In the genomic region with DNA sequence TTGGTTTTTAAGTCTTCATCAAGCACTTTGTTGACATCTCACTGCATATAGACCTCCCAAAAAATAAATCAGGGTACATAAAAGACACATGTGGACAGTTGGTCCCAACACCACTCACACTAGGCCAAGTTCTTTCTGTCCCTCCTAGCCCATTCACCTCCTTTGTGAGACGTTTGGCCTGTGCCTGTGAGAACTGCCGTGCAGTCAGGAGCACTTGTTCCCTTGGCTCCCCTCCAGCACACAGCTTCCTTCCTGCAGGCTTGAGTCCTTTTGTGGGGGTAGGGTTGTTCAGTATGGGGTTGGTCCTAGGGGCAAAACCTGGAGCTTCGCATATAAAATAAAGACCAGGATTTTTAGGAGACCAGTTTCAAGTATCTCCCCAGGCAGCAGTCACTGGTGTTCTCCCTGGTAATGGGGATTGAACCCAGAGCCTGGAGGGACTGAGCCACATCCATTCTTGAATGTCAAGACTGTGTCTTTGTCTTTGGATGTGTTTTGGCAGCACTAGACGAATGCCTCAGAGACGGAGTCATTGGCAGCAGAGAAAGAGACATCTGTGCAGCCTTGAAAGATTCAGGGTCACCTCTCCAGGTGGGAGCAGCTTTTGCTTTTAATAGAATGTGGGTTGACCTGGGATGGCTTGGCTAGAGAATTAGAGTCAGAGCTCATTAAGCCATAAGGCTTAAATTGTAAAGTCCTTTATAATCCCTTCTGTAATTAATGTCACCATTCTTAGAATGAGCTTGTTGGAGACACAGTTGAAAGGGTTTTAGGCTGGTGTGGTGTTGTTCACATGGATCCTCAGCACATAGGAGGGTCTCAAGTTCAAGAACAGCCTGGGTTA, we compare ENCODE assay signal across 12 mouse cellular contexts. TPM values are rescaled to one million over a fixed set of nuclear protein-coding genes. Genes with fewer than 3 reads are reported as not detected.
DNase-seq lines count a peak whose midpoint lies in the region; ATAC-seq and TF ChIP-seq lines count a peak whose summit lies in the region.
"Had no signal": no experiment of that assay in that cellular context is flagged by ENCODE, and none has a peak within 500 bp of the region (broad histone marks: within the 10 kb centered on the region; RNA-seq: fewer than 3 reads in every experiment).

No protein-coding gene starts in this region.

- WGBS in forebrain, embryonic 13.5 days: 57% methylated on average over 5 of the region's 5 CpGs
- 91% methylated on average over 5 of the region's 5 CpGs for WGBS in forebrain, embryonic 10.5 days

- TF ChIP-seq CTCF in CH12.LX (conservative IDR thresholded peaks at IDR 0.05 in 1 of 2, IDR thresholded peaks at IDR 0.05 in 1 of 2; ENCODE audit: low read depth in 2 of 2, low read length in 2 of 2): no peak

- no peaks in the 10 kb centered on the region; the same call in 1 of the 2 replicates for H3K79me2 ChIP-seq in CH12.LX (replicated peaks; ENCODE audit: control insufficient read depth, extremely low read depth, insufficient read depth, poor library complexity, severe bottlenecking)

- H3K9me3 ChIP-seq in forebrain, embryonic 13.5 days (replicated peaks): no peaks in the 10 kb centered on the region
- no peaks in the 10 kb centered on the region for H3K9me3 ChIP-seq in forebrain, embryonic 10.5 days
- H3K9me3 ChIP-seq in CH12.LX (replicated peaks; ENCODE audit: low read length): no peaks in the 10 kb centered on the region
- H3K9me3 ChIP-seq: midbrain, embryonic 12.5 days had no signal

- peak overlapping the region; percentile 19; the same call in 1 of the 2 replicates for H3K27ac ChIP-seq in forebrain, embryonic 13.5 days
- H3K27ac ChIP-seq in forebrain, embryonic 10.5 days: no peak overlapping the region
- H3K27ac ChIP-seq in CH12.LX (ENCODE audit: insufficient read depth, low read depth): no peak overlapping the region
- H3K27ac ChIP-seq: midbrain, embryonic 12.5 days had no signal

- H3K4me2 ChIP-seq in forebrain, embryonic 13.5 days: no peak overlapping the region
- no peak overlapping the region for H3K4me2 ChIP-seq in CH12.LX (ENCODE audit: insufficient read depth, low read depth, poor library complexity, severe bottlenecking)
- H3K4me2 ChIP-seq: midbrain, embryonic 12.5 days had no signal

- no peaks in the 10 kb centered on the region for H3K27me3 ChIP-seq in forebrain, embryonic 13.5 days
- no peaks in the 10 kb centered on the region for H3K27me3 ChIP-seq in forebrain, embryonic 10.5 days (ENCODE audit: poor library complexity, severe bottlenecking)
- H3K27me3 ChIP-seq in CH12.LX (replicated peaks): no peaks in the 10 kb centered on the region
- H3K27me3 ChIP-seq: midbrain, embryonic 12.5 days had no signal

- DNase-seq in forebrain, embryonic 10.5 days (ENCODE audit: extremely low spot score, low spot score): no peak
- peak; percentile 47 for DNase-seq in layer of hippocampus, adult 9-11 months
- no peak for DNase-seq in layer of hippocampus, postnatal 36 days
- DNase-seq in CH12.LX (ENCODE audit: extremely low read depth): no peak
- peak; percentile 42 for DNase-seq in heart, postnatal 4 days
- no peak for DNase-seq in urinary bladder, adult 2 months (ENCODE audit: low spot score)
- DNase-seq: B cell, adult 2 months; liver had no signal

- peaks cover 94% of the 10 kb centered on the region for H3K36me3 ChIP-seq in forebrain, embryonic 13.5 days (ENCODE audit: poor library complexity, severe bottlenecking)
- H3K36me3 ChIP-seq in forebrain, embryonic 10.5 days (replicated peaks): peaks cover 100% of the 10 kb centered on the region
- peaks cover 91 to 100% of the 10 kb centered on the region in 2 experiments for H3K36me3 ChIP-seq in CH12.LX (replicated peaks in 1 of 2; ENCODE audit: control insufficient read depth in 1 of 2, insufficient read depth in 1 of 2, low read length in 1 of 2)

- peaks cover 5% of the 10 kb centered on the region; the same call in 1 of the 2 replicates for H3K4me1 ChIP-seq in forebrain, embryonic 13.5 days
- H3K4me1 ChIP-seq in forebrain, embryonic 10.5 days: no peaks in the 10 kb centered on the region
- no peaks in the 10 kb centered on the region for H3K4me1 ChIP-seq in CH12.LX (ENCODE audit: control insufficient read depth in 1 of 2, insufficient read depth in 2 of 2)
- H3K4me1 ChIP-seq: midbrain, embryonic 12.5 days had no signal

- no peak for TF ChIP-seq POLR2A in CH12.LX (IDR thresholded peaks at IDR 0.05; ENCODE audit: low read depth, low read length)

- no peak overlapping the region for H3K4me3 ChIP-seq in forebrain, embryonic 13.5 days
- H3K4me3 ChIP-seq in forebrain, embryonic 10.5 days: no peak overlapping the region
- H3K4me3 ChIP-seq in CH12.LX (replicated peaks in 1 of 3; ENCODE audit: low read depth in 2 of 3, low read length in 2 of 3, poor library complexity in 1 of 3): no peak overlapping the region
- H3K4me3 ChIP-seq: erythroblast, embryonic 14.5 days; midbrain, embryonic 12.5 days had no signal

- no peak for TF ChIP-seq RAD21 in CH12.LX (IDR thresholded peaks at IDR 0.05; ENCODE audit: low read depth, low read length)

- TF ChIP-seq EP300 in CH12.LX (IDR thresholded peaks at IDR 0.05; ENCODE audit: low read length): no peak

- no peak overlapping the region for H3K9ac ChIP-seq in forebrain, embryonic 13.5 days
- H3K9ac ChIP-seq in CH12.LX (ENCODE audit: insufficient read depth, low read depth): no peak overlapping the region
- H3K9ac ChIP-seq: midbrain, embryonic 12.5 days had no signal

- ATAC-seq in forebrain, embryonic 13.5 days: no peak
- no peak for ATAC-seq in monocyte, adult 5-6 weeks (replicated peaks; ENCODE audit: insufficient number of reproducible peaks, low FRiP score, low TSS enrichment, poor library complexity, severe bottlenecking)

- in situ Hi-C loops in CH12.LX (cut with MboI; ENCODE audit: low pct_ligation_motif_present, low pct_unique_long_range_greater_than_20kb, low sequenced_read_pairs): no loop called here

- dilution Hi-C loops in CH12.LX (cut with MboI; ENCODE audit: extremely low pct_ligation_motif_present, extremely low pct_unique_long_range_greater_than_20kb, low sequenced_read_pairs): no loop called here

TF ChIP-seq in CH12.LX, 34 proteins besides CTCF, POLR2A, EP300 and RAD21:
- no peak for TF ChIP-seq TBP (conservative IDR thresholded peaks at IDR 0.05; ENCODE audit: low read depth, low read length)
- no peak for TF ChIP-seq ZC3H11A (IDR thresholded peaks at IDR 0.05; ENCODE audit: low read depth, low read length)
- no peak for TF ChIP-seq ZKSCAN1 (IDR thresholded peaks at IDR 0.05; ENCODE audit: borderline replicate concordance, low read depth, low read length)
- TF ChIP-seq POLR2AphosphoS2 (IDR thresholded peaks at IDR 0.05; ENCODE audit: low read depth, low read length): 0 out of 2 replicates have a peak, but pooled peaks have one; percentile 32
- no peak for TF ChIP-seq JUND (conservative IDR thresholded peaks at IDR 0.05; ENCODE audit: low read depth, low read length)
- TF ChIP-seq CHD2 (IDR thresholded peaks at IDR 0.05; ENCODE audit: low read length): no peak

RNA-seq across cellular contexts. Expression of a gene that starts 16.3 kb away (rescaled TPM):
- polyA plus RNA-seq in forebrain, embryonic 13.5 days (2015; fragmentation: Nextera tagmentation; extraction: Ambion mirVana): 0.43 TPM in 2 replicates
- polyA plus RNA-seq in forebrain, embryonic 10.5 days (2016; fragmentation: Nextera tagmentation; extraction: Ambion mirVana): 0.38 and 0.52 TPM in 2 replicates
- 1 to 10 TPM in 1 of 2 experiments, under 1 TPM in 1; 0.43 to 1.3 TPM for total RNA-seq in layer of hippocampus, postnatal 36 days (2021)
- total RNA-seq in CH12.LX (2012; rRNA removed): 0.34 and 0.67 TPM in 2 replicates
- total RNA-seq in CH12.LX (2014; rRNA removed): 0.75 and 1.2 TPM in 2 replicates
- 1.0 and 1.4 TPM in 2 replicates for polyA plus RNA-seq in CH12.LX (2012; ENCODE audit: insufficient read length, low read depth)
- under 1 TPM; 0.95 to 0.98 TPM for total RNA-seq in heart, postnatal 4 days (2021)
- polyA plus RNA-seq in urinary bladder, adult 2 months (2012; rRNA removed): 0.91 and 1.7 TPM in 2 replicates
- total RNA-seq in monocyte, adult 5-6 weeks (2017): not detected in 3 replicates
- polyA plus RNA-seq: erythroblast, embryonic 14.5 days had no signal

RNA-seq across cellular contexts. Expression of a gene that starts 16.6 kb away (rescaled TPM):
- polyA plus RNA-seq in forebrain, embryonic 13.5 days (2015; fragmentation: Nextera tagmentation; extraction: Ambion mirVana): 52.8 and 58.6 TPM in 2 replicates
- polyA plus RNA-seq in forebrain, embryonic 10.5 days (2016; fragmentation: Nextera tagmentation; extraction: Ambion mirVana): 107 and 109 TPM in 2 replicates
- total RNA-seq in layer of hippocampus, postnatal 36 days (2021): 10 to 100 TPM; 17.4 to 19.0 TPM
- total RNA-seq in CH12.LX (2012; rRNA removed): 76.7 and 99.1 TPM in 2 replicates
- total RNA-seq in CH12.LX (2014; rRNA removed): 60.9 and 72.4 TPM in 2 replicates
- 149 and 151 TPM in 2 replicates for polyA plus RNA-seq in CH12.LX (2012; ENCODE audit: insufficient read length, low read depth)
- 10 to 100 TPM; 16.2 to 16.8 TPM for total RNA-seq in heart, postnatal 4 days (2021)
- polyA plus RNA-seq in urinary bladder, adult 2 months (2012; rRNA removed): 13.2 and 14.4 TPM in 2 replicates
- 45.7 to 57.2 TPM (median 48.0 TPM) in 3 replicates for total RNA-seq in monocyte, adult 5-6 weeks (2017)

Comparison
In these comparisons a context has a peak if more than half of its experiments do, and no peak if none do; other contexts are left out.
1. DNase-seq: peak in layer of hippocampus, adult 9-11 months (single experiment) and heart, postnatal 4 days (single experiment); none in forebrain, embryonic 10.5 days (single experiment), layer of hippocampus, postnatal 36 days (0 of 2), CH12.LX (single experiment) and urinary bladder, adult 2 months (single experiment).